Mouse (Mus musculus) embryonic stem cell, embryonic (primary cell): ENCODE results near the gene Ctsw.

ENCODE experiments used
- CTCF ChIA-PET, 4 experiments: fragments of 300-600 bp in 2 of 4; fragments of 350-600 bp in 2 of 4; sonication (Branson Sonifier 250); formaldehyde crosslinking; loops; one replicate each; lab custom pipeline; 2022; ENCODE audit warnings: inconsistent platforms in 2 of 4; lab: Charles Lee
- POLR2A ChIA-PET, 4 experiments: fragments of 300-600 bp in 2 of 4; fragments of 350-600 bp in 2 of 4; sonication (Branson Sonifier 250); formaldehyde crosslinking; loops; one replicate each; lab custom pipeline; 2022; ENCODE audit warnings: antibody characterized with exemption in 4 of 4, inconsistent platforms in 1 of 4; lab: Charles Lee

The Ctsw gene

DNA sequence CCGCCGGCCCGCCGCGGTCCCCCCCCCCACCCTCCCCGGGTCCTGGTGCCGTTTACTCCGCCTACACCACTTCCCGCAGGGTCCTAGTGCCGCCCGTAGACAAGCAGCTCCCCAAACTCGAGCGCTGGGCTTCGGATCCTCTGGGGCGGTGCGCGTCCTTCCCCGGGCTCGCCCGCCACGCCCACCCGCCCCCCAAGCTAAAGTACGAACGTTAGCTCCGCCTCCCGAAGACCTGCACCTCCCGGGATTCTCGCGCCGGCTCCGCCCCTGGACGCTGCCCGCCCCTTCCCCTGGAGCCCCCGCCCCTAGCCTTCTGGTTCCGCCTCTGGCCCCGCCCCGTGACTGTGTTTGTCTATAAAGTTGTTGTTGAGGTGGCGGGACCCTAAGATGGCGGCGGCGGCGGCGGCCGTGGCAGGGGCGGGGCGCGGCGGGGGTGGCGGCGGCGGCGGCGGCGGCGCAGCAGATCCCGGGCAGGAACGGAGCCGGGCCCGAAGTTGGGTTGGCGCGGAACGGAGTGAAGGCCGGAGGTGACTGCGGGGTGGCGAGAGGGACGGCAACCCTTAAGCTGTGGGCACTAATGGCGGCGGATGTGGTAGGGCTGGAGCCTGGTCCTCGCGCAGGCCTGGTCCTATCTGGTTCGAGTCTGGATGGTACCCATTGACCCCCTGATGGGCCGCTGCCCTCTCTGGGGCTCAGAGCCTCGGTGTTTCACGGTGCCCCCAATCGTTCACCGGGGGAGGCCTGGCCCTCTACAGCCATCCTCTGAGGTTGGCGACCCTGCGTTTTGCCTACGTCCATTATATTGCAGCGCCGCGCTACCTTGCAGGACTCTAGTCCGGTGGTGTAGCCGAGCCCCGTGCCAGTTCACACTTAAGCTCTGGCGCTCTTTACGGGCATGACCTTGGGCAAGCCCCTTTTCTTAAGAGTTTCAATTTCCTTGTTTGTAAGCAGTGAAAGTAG, 43.2 kb downstream of the Ctsw start, which contains the start of the genes Drap1 and AI837181:
TSS of gene Drap1 (minus strand) at position 198 of the 960 bp plus-strand sequence.
TSS of gene AI837181 (plus strand) at position 363 of the 960 bp plus-strand sequence.
- POLR2A ChIA-PET = interaction anchor here (0.6 to 4.7 kb wide), 128 partner anchors 8 to 1038 kb away, joined by 3 to 99 read pairs (median 4); partner anchors contain the start of genes Cfl1 (in 4 of the 4), Banf1 (in 3 of the 4), Ccdc85b (in 3 of the 4) and Eif1ad (in 3 of the 4)
- CTCF ChIA-PET = interaction anchor here in 3 of 4 experiments (0.5 to 3.7 kb wide), 22 partner anchors 8 to 717 kb away, joined by 3 to 21 read pairs (median 4); partner anchors contain the start of genes Mus81 (in 2 of the 3), Arl2 (in 1 of the 3), Ccdc85b (in 1 of the 3) and Cst6 (in 1 of the 3)

DNA sequence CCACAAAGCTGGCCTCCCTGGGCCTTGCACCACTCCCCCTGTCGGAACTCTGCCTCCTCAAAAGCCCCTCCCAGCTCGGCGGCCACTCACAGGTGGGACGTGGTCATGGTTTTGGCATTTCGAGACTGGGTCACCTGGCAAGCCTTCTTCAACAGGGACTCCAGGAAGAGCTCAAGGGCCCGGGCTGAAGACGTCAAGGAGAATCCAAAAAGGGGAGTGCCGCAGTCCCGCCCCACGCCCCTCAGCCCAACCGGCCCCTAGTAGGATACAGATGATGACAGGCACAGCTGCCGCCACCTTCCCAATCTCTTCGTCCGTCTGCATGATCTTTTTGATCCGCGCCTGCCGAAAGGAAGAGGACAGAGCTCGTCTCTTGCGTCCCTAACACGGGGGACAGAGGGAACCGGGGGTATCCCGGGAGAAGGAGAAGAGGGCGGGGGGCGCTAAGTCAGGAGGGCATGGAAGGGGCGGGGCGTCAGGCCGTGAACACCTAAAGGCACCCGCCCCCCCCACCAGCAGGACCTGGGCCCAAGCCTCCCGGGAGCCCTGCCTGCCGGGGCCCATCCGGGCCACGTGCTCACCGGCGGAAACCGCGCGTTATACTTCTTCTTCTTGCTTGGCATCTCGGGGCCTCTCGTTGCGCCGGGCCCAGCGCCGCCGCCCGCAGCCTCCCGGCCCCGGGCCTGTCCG, 44.1 kb downstream of the Ctsw start:
- ChIA-PET POLR2A (interaction anchor here (0.5 to 4.7 kb wide), 110 partner anchors 9 to 1037 kb away, joined by 3 to 99 read pairs (median 4); partner anchors contain the start of genes Banf1 (in 3 of the 4), Ccdc85b (in 3 of the 4), Cfl1 (in 3 of the 4) and Eif1ad (in 3 of the 4)), CTCF (interaction anchor here (0.5 to 3.7 kb wide), 20 partner anchors 8 to 717 kb away, joined by 3 to 21 read pairs (median 4); partner anchors contain the start of genes Arl2 (in 1 of the 4), Ccdc85b (in 1 of the 4), Cst6 (in 1 of the 4) and Mus81 (in 1 of the 4))

DNA sequence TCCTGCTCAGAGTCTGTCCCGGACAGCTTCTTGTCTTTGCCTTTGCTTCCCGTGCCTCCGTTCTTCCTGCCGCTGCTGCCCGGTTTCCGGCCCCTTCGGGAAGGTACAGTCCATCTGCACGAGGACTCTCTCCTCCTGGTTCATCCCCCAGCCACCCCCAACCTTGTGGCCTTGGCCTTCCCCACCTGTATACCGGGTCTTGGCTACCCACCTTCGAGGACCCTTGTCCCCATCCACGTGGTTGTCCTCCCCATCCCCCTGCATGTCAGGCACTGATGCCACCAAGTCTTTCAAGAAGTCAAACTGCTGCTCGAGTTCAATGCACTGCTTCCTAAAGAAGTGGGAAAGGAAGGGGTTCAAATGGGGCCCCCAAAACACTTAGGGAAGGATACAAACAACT, 44.7 kb downstream of the Ctsw start:
- POLR2A ChIA-PET = interaction anchor here (0.5 to 4.7 kb wide), 60 partner anchors 8 to 622 kb away, joined by 3 to 99 read pairs (median 6); partner anchors contain the start of genes Ccdc85b (in 3 of the 4), Cfl1 (in 3 of the 4), Mus81 (in 3 of the 4) and Banf1 (in 2 of the 4)
- CTCF ChIA-PET = interaction anchor here in 2 of 4 experiments (0.7 to 3.7 kb wide), 10 partner anchors 8 to 75 kb away, joined by 3 to 21 read pairs (median 6); partner anchors contain the start of genes Ccdc85b (in 1 of the 2), Cst6 (in 1 of the 2), Mus81 (in 1 of the 2) and Sart1 (in 1 of the 2)

DNA sequence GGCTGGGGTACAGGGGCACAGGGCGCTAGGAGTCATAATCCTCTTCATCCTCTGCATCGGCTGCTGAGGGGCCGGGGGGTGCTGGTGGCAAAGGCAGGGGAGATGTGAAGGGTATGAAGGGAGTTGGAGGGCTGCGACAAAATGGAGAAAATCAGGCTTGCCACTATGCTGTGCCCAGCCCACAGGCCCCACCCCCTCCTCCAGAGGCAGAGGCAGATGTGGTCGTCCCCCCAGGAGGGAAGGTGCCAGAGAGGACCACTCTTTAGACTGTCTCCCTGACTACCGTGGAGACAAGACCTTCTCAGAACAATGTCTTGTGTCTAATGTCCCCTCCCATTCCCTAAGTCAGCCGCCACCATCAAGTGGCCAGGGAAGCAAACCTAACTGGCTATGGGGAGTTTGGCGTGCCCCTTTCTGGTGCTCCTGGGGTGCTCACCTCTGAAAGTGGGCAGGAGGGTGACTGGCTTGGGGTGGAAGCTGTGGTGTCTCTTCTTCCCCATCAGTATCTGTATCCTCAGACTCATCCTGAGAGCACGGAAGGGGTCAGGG, 45.3 kb downstream of the Ctsw start:
- ChIA-PET CTCF (interaction anchor here in 2 of 4 experiments (1.4 to 2.4 kb wide), 2 partner anchors 16 to 65 kb away, joined by 3 to 21 read pairs; partner anchors contain the start of gene Mus81 (in 1 of the 2)), POLR2A (interaction anchor here in 3 of 4 experiments (0.6 to 4.7 kb wide), 13 partner anchors 10 to 418 kb away, joined by 3 to 43 read pairs (median 14); partner anchors contain the start of genes Banf1 (in 1 of the 3), Ccdc85b (in 1 of the 3), Cfl1 (in 1 of the 3) and Eif1ad (in 1 of the 3))

DNA sequence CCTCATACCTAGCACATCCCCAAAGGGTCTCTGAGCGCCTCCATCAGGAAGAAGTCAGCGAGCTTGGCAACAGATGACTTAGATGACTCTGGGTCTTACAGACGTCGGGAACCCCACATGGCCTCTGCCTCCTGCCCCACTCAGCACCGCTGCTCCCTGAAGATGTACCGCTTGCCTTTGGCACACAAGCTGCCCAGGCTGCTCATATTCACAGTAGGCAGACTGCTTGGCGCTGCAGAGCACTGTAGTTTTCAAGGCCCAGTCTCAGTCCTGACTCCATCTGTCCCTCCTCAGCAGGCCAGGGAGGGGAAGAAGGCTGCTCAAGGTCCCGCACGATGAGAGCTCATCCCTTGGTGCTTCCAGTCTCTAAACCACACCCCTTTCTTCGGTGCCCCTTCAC, 46.0 kb downstream of the Ctsw start:
- POLR2A ChIA-PET = interaction anchor here in 3 of 4 experiments (0.5 to 4.7 kb wide), 12 partner anchors 10 to 94 kb away, joined by 3 to 38 read pairs (median 4); partner anchors contain the start of genes Banf1 (in 1 of the 3), Cfl1 (in 1 of the 3), Eif1ad (in 1 of the 3) and Mus81 (in 1 of the 3)
- CTCF ChIA-PET = interaction anchor here in 2 of 4 experiments (0.8 to 1.4 kb wide), 2 partner anchors 16 to 1253 kb away, joined by 3 to 5 read pairs; no protein-coding TSS in a partner anchor

DNA sequence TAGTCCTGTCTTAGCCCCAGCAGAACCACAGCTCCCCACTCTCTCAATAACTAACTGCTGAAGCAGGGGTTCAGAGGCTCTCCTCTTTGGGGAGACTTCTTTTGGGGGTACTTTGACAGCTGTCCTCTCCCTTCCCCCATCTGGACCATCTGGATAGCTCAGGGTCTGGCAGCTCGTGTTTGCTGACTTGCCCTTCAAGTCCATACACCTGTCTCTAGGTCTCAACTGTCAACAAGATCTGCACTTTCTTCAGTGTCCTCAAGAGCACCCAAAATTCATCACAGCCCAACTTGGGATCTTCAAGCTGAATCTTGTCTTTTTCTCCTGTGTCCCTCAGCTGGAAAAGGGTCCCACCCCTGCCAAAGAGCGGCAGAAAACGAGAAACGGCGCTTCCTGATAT, 46.5 kb downstream of the Ctsw start:
- ChIA-PET POLR2A (interaction anchor here in 3 of 4 experiments (0.5 to 4.7 kb wide), 12 partner anchors 10 to 746 kb away, joined by 3 to 38 read pairs (median 4); partner anchors contain the start of genes Banf1 (in 1 of the 3), Cfl1 (in 1 of the 3), Eif1ad (in 1 of the 3) and Mus81 (in 1 of the 3)), CTCF (interaction anchor here in 2 of 4 experiments (0.6 to 1.4 kb wide), 3 partner anchors 15 to 1252 kb away, joined by 3 to 5 read pairs (median 3); no protein-coding TSS in a partner anchor)

DNA sequence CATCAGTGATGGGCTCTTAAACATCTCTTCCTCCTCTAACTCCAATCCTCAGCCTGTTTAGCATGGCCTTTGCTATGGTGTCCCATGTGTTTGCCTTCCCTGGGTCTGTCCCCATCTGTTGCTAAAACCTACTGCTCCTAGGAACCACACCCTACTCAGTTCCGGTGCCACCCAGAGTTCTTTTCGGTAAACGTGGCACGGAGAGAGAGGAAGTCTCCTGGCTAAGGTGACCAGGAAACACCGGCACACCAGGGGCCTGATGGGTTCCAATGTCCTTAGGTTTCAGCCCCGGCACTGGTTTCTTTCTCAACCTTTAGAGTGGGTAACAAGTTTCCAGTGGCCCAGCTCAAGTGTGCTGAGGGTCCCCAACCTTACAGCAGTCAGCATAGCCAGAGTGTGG, 47.7 kb downstream of the Ctsw start:
- POLR2A ChIA-PET = interaction anchor here in 3 of 4 experiments (0.8 to 2.2 kb wide), 7 partner anchors 14 to 67 kb away, joined by 3 to 6 read pairs (median 3); partner anchors contain the start of genes Mus81 (in 2 of the 3), Banf1 (in 1 of the 3), Ccdc85b (in 1 of the 3) and Eif1ad (in 1 of the 3)
- CTCF ChIA-PET = no interaction called here

DNA sequence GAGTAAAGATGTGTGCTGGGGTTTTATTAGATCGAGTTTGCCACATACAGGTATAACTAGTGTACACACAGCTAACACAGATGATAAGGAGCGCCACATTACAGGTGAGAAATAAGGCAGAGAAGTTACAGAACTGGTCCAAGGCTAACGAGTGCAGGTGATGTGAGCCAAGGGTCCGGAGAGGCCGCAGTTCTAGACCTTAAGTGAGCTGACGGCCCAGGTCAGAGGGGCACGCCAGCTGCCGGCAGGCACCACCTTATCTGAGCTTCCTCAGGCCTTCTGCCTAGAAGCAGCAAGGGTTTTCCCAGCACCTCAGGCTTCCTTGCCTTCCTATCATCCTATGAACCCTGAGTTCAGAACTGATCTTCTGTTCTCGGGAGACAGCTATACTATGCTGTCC, 48.7 kb downstream of the Ctsw start:
- ChIA-PET CTCF (interaction anchor here in 2 of 4 experiments (0.6 to 1.0 kb wide), 4 partner anchors 40 to 199 kb away, joined by 3 to 4 read pairs (median 3); partner anchors contain the start of genes Fibp (in 1 of the 2) and Sf3b2 (in 1 of the 2)), POLR2A (interaction anchor here in 3 of 4 experiments (0.6 to 2.2 kb wide), 7 partner anchors 8 to 70 kb away, joined by 3 to 6 read pairs (median 3); partner anchors contain the start of genes Ccdc85b (in 1 of the 3) and Cfl1 (in 1 of the 3))

DNA sequence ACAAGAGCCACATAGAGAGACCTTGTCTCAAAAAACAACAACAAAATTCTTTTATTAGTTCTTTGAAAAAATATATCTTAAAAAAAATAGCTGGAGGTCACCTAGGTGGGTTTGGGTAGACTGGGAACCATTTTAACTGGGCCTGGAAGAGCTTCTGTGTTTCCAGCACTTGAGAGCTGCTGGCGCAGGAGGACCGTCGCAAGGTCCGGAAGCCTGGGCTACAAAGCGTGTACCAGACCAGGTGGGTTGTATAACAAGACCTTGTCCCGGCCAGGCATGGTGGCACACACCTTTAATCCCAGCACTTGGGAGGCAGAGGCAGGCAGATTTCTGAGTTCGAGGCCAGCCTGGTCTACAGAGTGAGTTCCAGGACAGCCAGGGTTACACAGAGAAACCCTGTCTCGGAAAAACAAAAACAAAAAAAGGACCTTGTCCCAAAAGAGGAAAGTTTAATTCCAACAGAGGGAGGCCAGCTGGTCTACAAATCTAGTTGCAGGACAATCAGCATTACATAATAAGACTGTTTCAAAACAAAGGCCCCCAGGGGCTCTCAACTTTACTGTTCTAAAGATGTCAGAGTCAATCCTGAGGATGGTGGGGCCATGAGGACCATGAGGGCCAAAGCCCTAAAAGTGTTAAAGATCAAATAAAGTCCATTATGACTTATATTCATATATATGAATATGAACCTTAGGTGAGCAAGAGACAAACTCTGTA, 49.4 kb downstream of the Ctsw start:
- ChIA-PET CTCF (interaction anchor here in 1 of 4 experiments (1.0 kb wide), 1 partner anchor 41 kb away, joined by 4 read pairs; the partner anchor contains the start of gene Fibp), POLR2A (interaction anchor here in 3 of 4 experiments (0.6 to 2.2 kb wide), 12 partner anchors 8 to 123 kb away, joined by 3 to 6 read pairs (median 4); partner anchors contain the start of genes Cfl1 (in 1 of the 3), Fibp (in 1 of the 3), Sf3b2 (in 1 of the 3) and Tsga10ip (in 1 of the 3))
